Mouse (Mus musculus) ES-Bruce4 (cell line): Measurements from ENCODE around the gene Fgd2. TPM values are rescaled to one million over a fixed set of nuclear protein-coding genes. Genes with fewer than 3 reads are reported as not detected.

ENCODE experiments used
- H3K27ac ChIP-seq: 2 replicates; pipeline ENCODE4 v1.5.1; 2012; ENCODE audit warnings: low read length, inconsistent platforms; ENCODE audit not compliant: insufficient read depth
- H3K27me3 ChIP-seq: 2 replicates; pipeline ENCODE4 v1.6.1; 2012; ENCODE audit warnings: mild to moderate bottlenecking, low read length, inconsistent platforms; ENCODE audit not compliant: control insufficient read depth, poor library complexity, insufficient read depth, severe bottlenecking
- H3K36me3 ChIP-seq: 2 replicates; pipeline ENCODE4 v1.6.1; 2012; ENCODE audit warnings: inconsistent platforms, mild to moderate bottlenecking, low read length, moderate library complexity; ENCODE audit not compliant: control insufficient read depth, poor library complexity, insufficient read depth, severe bottlenecking
- H3K4me1 ChIP-seq: one replicate; pipeline ENCODE4 v1.8.1; 2011; ENCODE audit warnings: low read length; ENCODE audit not compliant: control insufficient read depth, insufficient read depth
- H3K4me3 ChIP-seq: 2 replicates; pipeline ENCODE4 v1.5.1; 2011; ENCODE audit warnings: low read depth, mild to moderate bottlenecking, low read length
- H3K9ac ChIP-seq: 2 replicates; pipeline ENCODE4 v1.6.1; 2012; ENCODE audit warnings: low read depth, mild to moderate bottlenecking, inconsistent platforms; ENCODE audit not compliant: poor library complexity, severe bottlenecking
- H3K9me3 ChIP-seq: replicated peaks from 2 replicates; pipeline ENCODE4 v1.6.1; 2012; ENCODE audit warnings: mild to moderate bottlenecking, low read length, inconsistent platforms; ENCODE audit not compliant: control insufficient read depth, poor library complexity, insufficient read depth, severe bottlenecking
- CTCF ChIP-seq: IDR thresholded peaks from one replicate; pipeline ENCODE4 v1.8.1; 2011; ENCODE audit warnings: low read depth, low read length
- EP300 ChIP-seq: IDR thresholded peaks from 2 replicates; pipeline ENCODE4 v1.6.1; 2011; ENCODE audit warnings: low read depth, low read length; ENCODE audit not compliant: insufficient read depth
- POLR2A ChIP-seq: IDR thresholded peaks from one replicate; pipeline ENCODE4 v1.8.1; 2011; ENCODE audit warnings: low read length; ENCODE audit not compliant: insufficient read depth
- polyA plus RNA-seq: library from polyadenylated mRNA; stranded (reverse); fragments of >200 nt; gene quantifications from 2 replicates; pipeline ENCODE4 v1.2.4, GENCODE M21; 2011; ENCODE audit warnings: low read depth; ENCODE audit not compliant: missing spikeins, insufficient read depth, insufficient read length

Gene Fgd2
- polyA plus RNA-seq, 1 experiment = 5.1 TPM

DNA sequence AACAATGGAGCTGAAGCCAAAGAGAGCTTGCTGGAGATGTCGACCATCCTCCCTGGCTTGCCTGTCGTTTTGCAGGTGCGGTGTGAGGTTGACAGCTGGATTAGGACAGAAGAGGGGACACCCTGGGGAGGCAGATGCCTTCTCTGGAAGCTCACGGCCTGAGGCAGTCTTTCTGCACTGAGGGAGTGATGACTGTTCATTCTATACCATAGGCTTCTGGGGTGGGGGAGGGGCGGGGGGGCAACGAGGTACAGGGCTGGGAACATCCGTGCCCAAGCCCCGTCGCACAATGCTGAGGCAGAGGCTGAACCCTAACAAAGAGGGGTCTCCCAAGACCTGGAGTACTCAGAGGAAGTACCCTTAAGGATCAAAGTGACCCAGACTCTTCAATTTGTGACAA lies 3.8 kb upstream of the Fgd2 start:
- H3K4me3 ChIP-seq = peak overlapping the region; percentile 72
- peaks cover 3% of the 10 kb centered on the region for H3K4me1 ChIP-seq
- H3K27ac ChIP-seq = no peak overlapping the region
- no peaks in the 10 kb centered on the region for H3K27me3 ChIP-seq
- H3K9ac ChIP-seq = no peak overlapping the region
- no peaks in the 10 kb centered on the region for H3K36me3 ChIP-seq
- H3K9me3 ChIP-seq = no peaks in the 10 kb centered on the region
- TF ChIP-seq CTCF = no peak
- TF ChIP-seq POLR2A = no peak

DNA sequence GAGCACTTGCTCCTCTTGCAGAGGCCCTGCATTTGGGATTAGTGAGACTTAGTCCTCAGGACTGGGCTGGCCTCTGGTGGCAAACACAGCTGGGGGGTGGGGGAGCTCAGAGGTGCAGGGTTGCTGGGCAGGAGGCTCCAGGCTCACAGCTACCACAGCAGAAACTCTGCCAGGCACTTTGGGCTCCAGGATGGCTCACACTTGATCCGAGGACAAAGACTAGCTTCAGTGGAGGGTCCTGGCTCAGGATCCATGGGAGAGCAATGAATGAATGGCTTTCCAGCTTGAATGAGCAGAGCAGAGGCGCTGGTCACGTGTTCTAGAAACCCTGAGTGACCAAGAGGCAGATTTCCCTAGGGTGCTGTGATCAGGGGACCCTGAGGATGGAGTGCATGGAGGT lies 1.8 kb upstream of the Fgd2 start:
- H3K4me3 ChIP-seq = no peak overlapping the region
- H3K9me3 ChIP-seq = no peaks in the 10 kb centered on the region
- H3K27ac ChIP-seq = no peak overlapping the region
- peaks cover 3% of the 10 kb centered on the region for H3K4me1 ChIP-seq
- no peak overlapping the region for H3K9ac ChIP-seq
- no peaks in the 10 kb centered on the region for H3K27me3 ChIP-seq
- no peaks in the 10 kb centered on the region for H3K36me3 ChIP-seq
- TF ChIP-seq EP300 (no peak), CTCF (no peak), POLR2A (no peak)

DNA sequence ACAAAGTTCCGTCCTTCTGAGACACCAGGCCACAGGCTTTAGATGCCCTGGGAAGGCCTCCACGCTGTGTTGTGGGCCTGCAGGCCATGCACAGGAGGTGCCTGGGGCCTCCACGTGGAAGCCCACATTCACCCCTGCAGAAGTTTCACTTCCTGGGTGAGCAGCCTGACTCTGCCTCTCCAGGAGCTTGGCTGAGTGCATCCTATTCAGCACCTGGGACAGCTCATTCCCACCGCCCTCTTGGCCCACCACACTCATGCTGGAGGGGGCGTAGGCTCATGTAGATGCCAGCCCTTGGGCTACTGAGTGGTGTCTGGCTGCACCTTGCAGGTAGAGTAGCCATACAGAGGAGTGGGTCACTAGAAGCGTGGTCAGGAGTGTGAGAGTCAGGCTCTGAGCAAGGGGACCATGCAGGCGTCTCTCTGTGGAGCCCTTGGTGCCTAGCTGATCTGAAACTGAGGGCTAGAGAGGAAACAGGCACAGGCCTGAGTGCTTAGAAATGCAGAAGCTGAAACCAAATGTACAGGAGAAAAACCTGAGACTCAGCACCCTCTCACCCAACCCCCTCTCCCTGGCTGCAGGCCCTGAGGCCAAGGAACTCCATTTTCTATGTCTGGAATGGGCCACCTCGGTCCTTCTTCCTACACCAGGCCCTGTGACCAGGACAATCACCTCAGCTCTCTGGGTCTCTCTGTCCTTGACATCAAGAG lies 1.4 kb downstream of the Fgd2 start:
- no peaks in the 10 kb centered on the region for H3K27me3 ChIP-seq
- no peaks in the 10 kb centered on the region for H3K36me3 ChIP-seq
- no peak overlapping the region for H3K9ac ChIP-seq
- H3K9me3 ChIP-seq = no peaks in the 10 kb centered on the region
- no peak for TF ChIP-seq CTCF
- TF ChIP-seq POLR2A = no peak
- no peak for TF ChIP-seq EP300
- no peak overlapping the region for H3K4me3 ChIP-seq
- peaks cover 3% of the 10 kb centered on the region for H3K4me1 ChIP-seq
- no peak overlapping the region for H3K27ac ChIP-seq

DNA sequence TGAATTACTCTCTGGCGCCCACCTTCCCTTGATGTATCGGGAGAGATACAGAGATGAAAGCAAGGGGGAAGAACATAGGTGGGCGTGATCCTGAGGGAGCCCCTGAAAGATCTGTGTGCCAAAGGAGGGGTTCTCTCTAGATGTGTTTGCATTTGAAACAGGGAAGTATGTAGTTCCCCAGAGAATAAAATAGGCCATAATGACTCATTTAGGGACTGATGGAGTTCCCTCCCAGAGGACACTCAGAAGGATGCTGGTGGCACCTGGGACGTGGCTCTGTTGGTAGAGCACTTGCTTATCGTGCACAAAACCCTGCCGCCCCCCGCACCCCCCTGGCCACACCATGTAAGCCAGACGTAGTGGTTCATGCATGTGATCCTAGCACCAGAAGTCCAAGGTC lies 2.4 kb downstream of the Fgd2 start:
- Histone ChIP-seq H3K27me3 (no peaks in the 10 kb centered on the region), H3K27ac (no peak overlapping the region), H3K4me3 (no peak overlapping the region), H3K4me1 (peaks cover 3% of the 10 kb centered on the region), H3K9ac (no peak overlapping the region), H3K36me3 (no peaks in the 10 kb centered on the region), H3K9me3 (no peaks in the 10 kb centered on the region)
- no peak for TF ChIP-seq CTCF
- no peak for TF ChIP-seq EP300
- TF ChIP-seq POLR2A = no peak

DNA sequence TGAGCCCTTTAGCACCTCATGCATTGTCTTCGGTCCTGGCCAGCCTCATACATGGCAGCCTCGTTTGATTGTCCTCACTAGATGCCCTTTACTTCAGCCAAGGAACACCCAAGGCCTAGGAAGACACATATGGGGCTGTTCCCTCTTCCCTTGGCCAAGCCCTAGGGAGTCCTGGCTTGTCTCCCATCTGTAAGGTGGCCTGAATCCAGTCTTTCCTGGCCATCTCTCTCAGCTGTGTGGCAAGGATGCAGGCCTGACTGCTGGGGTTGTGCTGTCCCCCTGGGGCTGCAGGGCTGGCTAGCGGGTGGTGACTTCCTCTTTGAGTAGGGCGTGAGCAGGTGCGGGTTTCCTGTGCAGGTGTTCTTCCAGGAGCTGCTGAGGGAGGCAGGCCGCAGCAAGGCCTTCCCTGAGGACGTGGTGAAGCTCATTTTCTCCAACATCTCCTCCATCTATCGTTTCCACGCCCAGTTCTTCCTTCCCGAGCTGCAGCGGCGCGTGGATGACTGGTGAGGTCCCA lies 4.4 kb downstream of the Fgd2 start:
- TF ChIP-seq CTCF (no peak), POLR2A (no peak), EP300 (no peak)
- Histone ChIP-seq H3K27me3 (no peaks in the 10 kb centered on the region), H3K9ac (no peak overlapping the region), H3K36me3 (no peaks in the 10 kb centered on the region), H3K27ac (no peak overlapping the region), H3K4me3 (no peak overlapping the region), H3K9me3 (no peaks in the 10 kb centered on the region), H3K4me1 (peaks cover 6% of the 10 kb centered on the region)

DNA sequence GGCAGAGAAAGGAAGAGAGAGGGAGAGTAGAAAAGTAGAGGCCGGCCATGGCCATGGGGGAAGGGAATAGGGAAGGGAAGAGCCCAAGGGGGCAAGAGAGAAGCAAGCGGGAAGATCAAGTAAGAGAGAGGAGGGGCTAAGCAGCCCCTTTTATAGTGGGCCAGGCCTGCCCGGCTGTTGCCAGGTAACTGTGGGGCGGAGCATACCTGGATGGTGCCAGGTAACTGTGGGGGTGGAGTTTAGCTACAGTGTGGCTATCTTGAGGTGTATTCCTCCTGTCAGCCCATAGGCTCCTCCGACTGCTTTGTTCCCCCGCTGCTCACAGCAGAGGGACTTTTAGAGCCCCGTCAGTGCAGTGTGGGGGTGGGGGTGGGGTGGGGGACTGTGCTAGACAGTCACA lies 8.0 kb downstream of the Fgd2 start:
- H3K4me3 ChIP-seq = no peak overlapping the region
- H3K9ac ChIP-seq = no peak overlapping the region
- H3K9me3 ChIP-seq = no peaks in the 10 kb centered on the region
- H3K27ac ChIP-seq = no peak overlapping the region
- H3K27me3 ChIP-seq = no peaks in the 10 kb centered on the region
- TF ChIP-seq EP300 (no peak), POLR2A (no peak), CTCF (no peak)
- H3K36me3 ChIP-seq = no peaks in the 10 kb centered on the region
- H3K4me1 ChIP-seq = peaks cover 3% of the 10 kb centered on the region
